Mouse (Mus musculus) natural killer cell, adult 2 months (primary cell): ENCODE results near the gene Il27ra.
"Not testable (repeated sequence)": the region's sequence is repeated elsewhere in the genome, so short reads cannot be mapped to it uniquely, and the experiment has no call there.

Experiments
- DNase-seq, 2 experiments: peaks; one replicate each; pipeline ENCODE4 v3.0.0; 2022; ENCODE audit warnings: low spot score in 2 of 2

Gene Il27ra

DNA sequence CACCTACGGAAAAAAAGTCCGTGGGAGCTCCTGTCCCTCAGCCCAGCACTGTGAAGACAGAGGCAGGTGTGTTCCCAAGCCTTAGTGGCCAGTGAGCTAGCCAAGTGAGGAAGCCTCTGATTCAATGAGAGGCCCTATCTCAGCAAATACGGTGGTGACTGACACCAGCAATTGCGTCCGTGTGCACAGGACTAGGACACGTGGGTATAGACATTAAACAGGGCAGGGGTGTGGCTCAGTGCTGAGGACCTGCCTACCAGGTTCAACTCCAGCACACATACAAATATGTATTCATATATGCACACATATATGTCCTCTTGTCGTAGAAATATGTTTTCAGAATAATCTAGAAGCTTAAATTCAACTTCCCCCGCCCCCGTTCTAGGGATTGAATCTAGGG lies 22.7 kb downstream of the Il27ra start:
- DNase-seq: no peak

DNA sequence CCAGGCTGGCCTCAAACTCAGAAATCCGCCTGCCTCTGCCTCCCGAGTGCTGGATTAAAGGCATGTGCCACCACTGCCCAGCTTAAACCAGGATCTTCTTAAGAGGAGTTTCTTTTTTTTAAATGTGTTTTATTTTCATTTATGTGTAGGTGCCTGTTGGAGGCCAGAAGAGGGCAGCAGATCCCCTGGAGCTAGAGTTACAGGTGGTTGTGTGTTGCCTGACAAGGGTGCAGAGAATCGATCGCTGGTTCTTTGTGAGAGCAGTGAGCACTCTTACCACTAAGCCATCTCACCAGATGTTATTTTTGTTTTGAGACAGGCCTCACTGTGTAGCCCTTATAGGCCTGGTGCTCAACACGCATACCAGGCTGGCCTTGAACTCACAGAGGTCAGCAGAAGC lies 26.6 kb downstream of the Il27ra start:
- DNase-seq: no peak

GRCm38 (mm10) chr8:84012499-84013165 lies 29.8 kb downstream of the Il27ra start:
- peak; percentile 56 to 74 for DNase-seq

- peak; percentile 45 to 46 for DNase-seq
These were observed 30.5 kb downstream of the Il27ra start, which contains the start of gene 2210011C24Rik for GRCm38 (mm10) chr8:84011705-84012498. Gene 2210011C24Rik, minus strand, starts transcription at chr8:84012171.

- DNase-seq: peak; percentile 50 to 61
These were observed 31.5 kb downstream of the Il27ra start for GRCm38 (mm10) chr8:84010625-84011611.

DNA sequence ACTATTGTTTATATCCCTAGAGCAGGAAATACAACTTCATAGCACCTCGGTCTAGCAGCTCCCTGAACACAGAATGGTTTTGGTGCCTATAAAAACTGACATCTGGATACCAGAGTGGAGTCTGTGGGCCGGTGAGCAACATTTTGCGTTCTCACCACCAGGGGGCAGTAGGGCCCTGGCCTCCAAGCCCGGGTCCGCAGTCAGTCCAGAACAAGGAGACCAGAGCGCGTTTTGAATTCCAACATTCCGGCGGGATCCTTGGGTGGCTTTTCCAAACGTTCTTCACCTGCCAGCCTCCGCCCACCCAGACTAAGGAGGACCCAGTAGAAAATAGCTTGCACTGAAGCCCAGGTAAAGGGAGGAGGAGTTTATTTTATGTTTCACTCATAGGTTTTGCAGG lies 32.5 kb downstream of the Il27ra start:
- DNase-seq: peak; percentile 72 to 82

DNA sequence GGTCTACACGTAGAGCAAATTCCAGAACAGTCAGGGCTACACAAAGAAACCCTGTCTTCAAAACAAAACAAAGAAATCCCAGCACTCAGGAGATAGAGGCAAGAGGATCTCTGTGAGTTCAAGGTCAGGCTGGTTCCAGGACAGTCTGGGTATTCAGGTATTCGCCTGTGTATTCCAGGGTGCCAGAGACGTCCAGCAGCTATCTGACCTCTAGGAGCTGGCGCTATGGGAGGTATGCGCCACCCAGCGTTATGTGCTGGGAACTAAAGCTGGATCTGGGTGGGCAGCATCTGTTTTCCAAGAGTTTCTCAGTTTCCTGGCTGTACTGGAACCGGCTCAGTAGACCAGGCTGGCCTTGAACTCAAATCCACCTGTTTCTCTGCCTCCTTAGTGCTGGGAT lies 34.0 kb downstream of the Il27ra start:
- no peak for DNase-seq

- not testable (repeated sequence) for DNase-seq
These were observed 36.9 kb downstream of the Il27ra start for GRCm38 (mm10) chr8:84005502-84005901.

DNA sequence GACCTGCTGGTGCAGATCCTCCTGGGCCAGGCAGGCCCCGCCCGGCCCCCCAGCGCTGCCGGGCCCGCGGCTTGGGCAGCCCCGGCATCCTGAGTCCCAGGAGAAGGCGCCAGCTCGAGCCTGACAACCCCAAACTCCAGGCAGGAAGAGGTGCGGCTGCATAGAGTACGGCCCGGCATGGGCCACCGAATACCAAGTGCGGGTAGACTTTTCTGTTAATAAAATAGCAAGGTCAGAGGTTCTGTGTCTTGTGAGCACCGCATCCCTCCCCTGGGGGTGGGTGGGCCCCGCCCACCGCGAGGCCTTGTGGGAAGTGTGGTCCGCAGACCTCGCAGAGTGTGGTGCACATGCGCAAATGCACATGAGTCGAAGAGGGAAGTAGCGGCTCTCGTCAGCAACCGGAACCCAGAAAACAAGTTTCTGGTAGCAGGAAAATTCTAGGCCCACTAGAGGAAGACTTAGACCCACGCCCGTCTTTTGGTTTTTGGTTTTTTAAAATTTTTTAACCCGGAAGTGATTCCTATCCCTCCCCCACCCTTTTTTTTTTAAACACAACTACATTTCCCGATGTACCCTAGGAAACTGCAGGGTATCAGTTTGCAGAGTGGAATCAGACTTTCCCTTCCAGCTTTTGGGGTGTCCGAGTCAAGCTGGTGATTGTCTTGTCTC lies 37.7 kb downstream of the Il27ra start:
- peak; percentile 91 to 96 for DNase-seq

- DNase-seq: no peak
These were observed 38.7 kb downstream of the Il27ra start for GRCm38 (mm10) chr8:84003612-84004246.

GRCm38 (mm10) chr8:84002957-84003611 lies 39.3 kb downstream of the Il27ra start:
- no peak for DNase-seq

GRCm38 (mm10) chr8:84001281-84002000 lies 40.9 kb downstream of the Il27ra start, which contains the start of gene 1700067K01Rik:
Gene 1700067K01Rik, plus strand, starts transcription at chr8:84001502.
- DNase-seq: no peak

- no peak for DNase-seq
These were observed 42.6 kb downstream of the Il27ra start for GRCm38 (mm10) chr8:83999825-84000224.

DNA sequence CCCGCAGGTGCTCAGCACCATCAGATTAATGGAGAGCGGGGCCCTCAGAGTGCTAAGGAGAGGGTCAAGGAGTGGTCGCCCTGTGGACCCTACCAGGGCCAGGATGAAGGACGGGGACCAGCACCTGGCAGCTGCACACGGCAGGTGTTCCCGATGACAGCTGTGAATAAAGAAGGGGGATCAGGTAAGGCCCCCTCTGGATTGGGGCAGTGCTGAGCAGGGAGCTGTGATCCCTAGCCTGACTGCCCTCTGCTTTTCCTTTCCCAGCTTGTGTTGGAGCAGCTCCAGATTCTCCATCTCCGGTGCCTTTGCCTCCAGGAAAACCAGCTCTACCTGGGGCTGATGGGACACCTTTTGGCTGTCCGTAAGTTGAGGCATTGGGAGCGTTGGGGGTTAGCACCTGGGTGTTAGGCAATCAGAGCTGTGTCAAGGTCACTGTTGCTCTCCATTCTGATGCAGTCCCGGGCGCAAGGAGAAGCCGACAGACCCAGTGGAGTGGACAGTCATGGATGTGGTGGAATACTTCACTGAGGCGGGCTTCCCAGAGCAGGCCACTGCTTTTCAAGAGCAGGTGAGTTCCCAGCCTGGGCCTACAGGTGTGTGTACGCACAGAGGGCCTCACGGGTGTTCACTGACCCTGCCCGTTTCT lies 43.2 kb downstream of the Il27ra start:
- DNase-seq: no peak

DNA sequence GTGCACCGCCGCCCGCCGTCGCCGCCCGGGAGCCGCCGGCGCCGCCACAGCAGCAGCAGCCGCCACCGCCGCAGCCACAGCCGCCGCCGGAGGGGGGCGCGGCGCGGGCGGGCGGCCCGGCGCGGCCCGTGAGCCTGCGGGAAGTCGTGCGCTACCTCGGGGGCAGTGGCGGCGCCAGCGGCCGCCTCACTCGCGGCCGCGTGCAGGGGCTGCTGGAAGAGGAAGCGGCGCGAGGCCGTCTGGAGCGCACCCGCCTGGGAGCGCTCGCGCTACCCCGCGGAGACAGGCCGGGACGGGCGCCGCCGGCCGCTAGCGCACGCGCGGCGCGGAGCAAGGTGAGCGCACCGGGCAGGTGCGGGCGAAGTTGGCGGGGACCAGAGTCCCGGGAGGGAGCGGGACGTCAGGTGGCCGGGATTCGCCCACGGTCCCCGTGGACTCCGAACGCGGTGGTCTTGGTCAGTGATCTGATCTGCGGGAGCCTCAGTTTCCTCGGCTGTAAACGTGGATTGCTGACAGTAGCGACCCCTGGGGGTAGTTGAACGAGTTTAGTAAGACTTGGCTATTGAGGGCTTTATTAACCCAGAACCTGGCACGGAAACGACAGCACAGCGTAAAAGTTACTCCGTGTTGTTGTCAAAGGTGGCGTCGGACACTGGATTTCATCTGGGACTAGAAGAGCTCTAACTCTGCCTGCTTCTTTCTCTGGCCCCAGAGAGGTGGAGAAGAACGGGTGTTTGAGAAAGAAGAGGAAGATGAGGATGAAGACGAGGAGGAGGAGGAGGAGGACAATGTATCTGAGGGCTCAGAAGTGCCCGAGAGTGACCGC lies 43.9 kb downstream of the Il27ra start:
- peak; percentile 38 to 68 for DNase-seq

DNA sequence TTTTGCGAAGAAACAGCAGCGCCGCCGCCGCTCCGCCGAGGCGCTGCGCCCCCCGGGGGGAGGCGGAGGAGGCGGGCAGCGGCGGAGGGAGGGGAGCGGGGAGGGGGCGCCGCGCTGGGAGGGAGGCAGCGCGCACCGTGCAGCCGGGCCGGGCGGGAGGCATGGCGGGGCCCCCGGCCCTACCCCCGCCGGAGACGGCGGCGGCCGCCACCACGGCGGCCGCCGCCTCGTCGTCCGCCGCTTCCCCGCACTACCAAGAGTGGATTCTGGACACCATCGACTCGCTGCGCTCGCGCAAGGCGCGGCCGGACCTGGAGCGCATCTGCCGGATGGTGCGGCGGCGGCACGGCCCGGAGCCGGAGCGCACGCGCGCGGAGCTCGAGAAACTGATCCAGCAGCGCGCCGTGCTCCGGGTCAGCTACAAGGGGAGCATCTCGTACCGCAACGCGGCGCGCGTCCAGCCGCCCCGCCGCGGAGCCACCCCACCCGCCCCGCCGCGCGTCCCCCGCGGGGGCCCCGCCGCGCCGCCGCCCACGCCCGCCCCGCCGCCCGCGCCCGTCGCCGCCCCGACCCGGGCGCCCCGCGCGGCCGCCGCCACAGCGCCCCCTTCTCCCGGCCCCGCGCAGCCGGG lies 44.8 kb downstream of the Il27ra start, which contains the start of gene Samd1:
TSS of gene Samd1 (plus strand) at position 162 of the 631 bp plus-strand sequence.
- DNase-seq: peak in 1 of 2 experiments; percentile 23
